Mouse (Mus musculus) brain, adult 2 months (tissue): ENCODE measurements at regions not wholly inside any gene's neighbourhood (a gene's known extent, or its start where the extent isn't known, plus 50 kb on each side); places are given as distances from the start of the nearest gene placed in this dataset.

Experiments used
- DNase-seq: peaks from one replicate; pipeline ENCODE4 v3.0.0; 2011; ENCODE audit warnings: low read depth, low spot score

- DNase-seq = no peak
Measured at GRCm38 (mm10) chr9:100404426-100404825, 82.2 kb downstream of the Il20rb start.

GRCm38 (mm10) chr9:100400366-100400765, 86.2 kb downstream of the Il20rb start:
- peak; percentile 69 for DNase-seq

DNA sequence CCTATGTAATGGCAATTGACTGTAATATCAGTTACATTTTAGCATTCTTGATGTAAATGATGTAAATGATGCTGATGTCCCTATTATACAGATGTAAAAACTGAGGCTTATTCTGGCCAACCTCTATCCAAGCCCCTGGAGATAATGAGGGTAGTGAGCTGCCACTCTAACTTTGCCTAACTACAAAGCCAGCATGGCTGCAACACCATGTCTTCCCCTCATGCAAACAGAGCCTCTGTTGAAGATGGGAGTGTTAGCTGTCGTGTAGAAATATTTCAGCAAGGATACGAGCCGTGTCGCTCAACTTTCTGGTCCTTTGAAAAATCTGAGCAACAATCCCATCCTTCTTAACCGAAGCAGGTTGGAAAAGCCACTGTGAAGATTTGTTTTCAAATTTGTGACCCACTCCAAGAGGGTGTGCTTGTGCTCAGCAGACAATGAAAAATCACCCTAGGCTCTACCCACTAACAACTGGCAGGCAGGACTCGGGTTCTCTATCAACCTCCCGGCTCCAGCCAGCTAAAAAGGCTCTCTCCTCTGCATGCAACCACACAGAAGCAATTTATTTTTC, 90.2 kb downstream of the Il20rb start:
- DNase-seq = no peak

DNA sequence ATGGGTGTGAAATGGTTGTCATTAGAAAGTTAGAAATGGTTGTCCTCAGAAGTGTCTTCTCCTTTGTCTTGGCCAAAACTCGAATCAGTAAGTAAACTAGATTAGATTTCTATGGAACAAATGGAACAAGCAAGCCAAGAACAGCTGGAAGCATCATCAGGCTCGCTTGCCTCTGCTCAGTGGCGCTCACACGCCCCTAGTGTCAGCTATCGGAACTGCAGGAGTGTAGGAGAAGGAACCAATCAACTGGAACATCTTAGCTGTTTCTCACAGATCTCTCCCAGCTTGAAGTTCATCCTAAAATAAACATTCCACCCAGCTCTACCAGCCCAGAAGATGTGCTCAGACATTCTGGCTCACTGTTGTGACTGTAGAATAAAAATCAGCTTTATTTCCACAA, 90.9 kb downstream of the Il20rb start:
- DNase-seq = peak; percentile 68

DNA sequence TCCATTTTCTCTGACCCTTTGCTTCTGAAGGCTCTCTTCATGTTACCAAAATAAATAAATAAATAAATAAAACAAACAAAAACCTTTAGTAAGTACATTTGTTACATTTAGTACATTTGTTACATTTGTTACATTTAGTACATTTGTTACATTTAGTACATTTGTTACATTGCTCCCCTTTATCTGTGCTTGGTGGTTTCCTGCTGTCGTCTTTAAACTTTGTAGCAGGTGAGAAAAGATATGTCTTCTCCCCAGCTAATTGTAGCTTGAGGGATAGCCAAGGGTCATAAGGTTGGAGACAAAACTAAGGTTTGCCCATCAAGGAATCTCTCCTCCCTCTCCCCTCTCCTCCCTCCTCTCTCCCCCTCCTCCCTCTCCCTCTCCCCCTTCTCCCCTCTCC, 92.0 kb downstream of the Il20rb start:
- no peak for DNase-seq

GRCm38 (mm10) chr9:100394166-100394565, 92.4 kb downstream of the Il20rb start:
- DNase-seq = peak; percentile 6

DNA sequence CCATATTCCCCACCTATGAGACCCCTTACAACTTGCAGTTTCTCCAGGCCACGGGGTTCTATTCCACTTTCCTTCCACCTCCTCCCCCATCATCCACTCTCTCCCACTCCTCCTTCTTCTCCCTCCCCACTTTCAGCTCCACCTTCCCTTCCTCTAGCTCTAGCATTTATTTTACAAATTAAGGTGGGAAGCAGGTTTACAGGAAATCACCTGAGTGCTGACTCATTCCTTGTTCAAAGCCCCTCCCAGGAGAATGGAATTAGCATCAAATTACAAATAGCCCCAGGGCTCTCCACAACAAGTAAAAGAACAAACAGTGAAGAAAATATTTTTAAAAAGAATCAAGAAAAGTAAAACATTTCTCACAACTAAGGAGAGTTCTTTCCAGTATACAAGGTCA, 94.3 kb downstream of the Il20rb start:
- DNase-seq = no peak

DNA sequence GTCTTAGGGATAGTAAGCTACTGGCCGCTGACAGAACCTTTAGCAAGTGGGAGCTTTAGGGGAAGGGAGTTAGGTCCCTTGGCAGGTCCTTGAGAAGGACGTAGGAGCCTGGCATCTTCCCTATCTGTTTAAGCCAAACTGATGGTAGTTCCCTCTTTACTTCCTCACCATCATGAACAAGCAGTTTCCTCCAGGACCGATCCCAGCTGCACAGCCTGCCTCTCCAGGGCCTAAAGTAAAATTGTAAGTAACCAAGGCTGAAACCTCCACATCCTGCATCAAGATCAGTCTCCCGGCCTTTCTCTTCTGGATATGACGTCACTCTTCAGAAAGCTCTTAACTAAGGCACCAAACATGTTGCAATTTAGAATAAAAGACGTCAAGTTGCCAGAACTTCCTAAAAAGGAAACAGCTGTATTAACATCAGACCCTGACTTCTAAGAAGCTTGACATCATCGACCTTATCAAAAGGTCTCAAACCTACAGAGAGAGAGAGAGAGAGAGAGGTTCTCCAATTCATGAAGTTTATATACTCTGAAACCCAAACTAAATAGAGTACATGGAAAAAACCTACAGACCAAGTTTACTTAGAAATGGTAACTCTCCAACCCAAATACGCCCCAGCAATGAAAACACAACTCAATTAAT, 94.9 kb downstream of the Il20rb start:
- no peak for DNase-seq

GRCm38 (mm10) chr9:100388393-100388792, 98.2 kb downstream of the Il20rb start:
- DNase-seq = no peak

DNA sequence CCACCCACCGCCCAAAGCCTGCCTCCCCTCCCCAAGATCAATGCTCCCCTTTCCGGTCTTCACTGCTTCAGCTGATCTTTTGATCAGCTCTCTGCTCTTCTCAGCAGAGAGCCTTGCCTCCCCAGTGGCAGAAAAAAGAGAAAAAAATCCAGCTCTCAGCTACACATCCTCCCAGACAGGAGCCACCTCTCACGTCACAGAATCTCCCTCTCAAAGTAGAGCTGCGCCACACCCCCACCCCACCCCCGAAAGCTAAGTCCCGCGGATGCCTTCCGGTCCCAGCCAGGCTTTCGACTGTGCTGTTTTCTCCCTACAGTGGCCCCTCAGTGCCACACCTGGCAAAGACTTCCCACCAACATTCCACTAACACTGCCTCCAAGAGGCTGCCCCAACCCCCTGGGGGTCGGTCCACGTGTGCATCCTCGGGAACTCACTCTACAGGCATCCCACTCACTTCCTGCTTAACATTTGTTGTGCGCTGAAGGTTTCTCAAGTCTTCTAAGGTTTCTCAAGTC, 99.4 kb downstream of the Il20rb start:
- DNase-seq = no peak

DNA sequence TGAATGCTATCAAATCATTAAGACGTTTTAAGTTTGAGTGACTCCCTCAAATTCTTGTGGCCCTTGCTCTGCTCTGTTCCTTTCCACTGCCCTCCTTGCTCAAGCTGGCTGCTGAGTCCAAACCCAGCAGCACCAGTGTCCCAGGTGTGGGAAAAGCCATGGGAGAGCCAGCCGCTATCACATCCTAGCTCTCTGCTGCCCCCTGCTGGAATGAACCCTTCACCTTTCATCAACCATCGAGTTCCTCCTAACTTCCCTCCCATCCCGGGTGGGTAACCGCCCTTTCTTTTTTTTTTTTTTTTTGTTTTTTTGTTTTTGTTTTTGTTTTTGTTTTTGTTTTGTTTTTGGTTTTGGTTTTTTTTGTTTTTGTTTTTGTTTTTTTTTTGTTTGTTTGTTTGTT, 104.1 kb downstream of the Il20rb start:
- peak; percentile 70 for DNase-seq

- DNase-seq = no peak
Measured at GRCm38 (mm10) chr9:100369921-100370320, 116.7 kb downstream of the Il20rb start.

- DNase-seq = no peak
Measured at GRCm38 (mm10) chr9:100366816-100367215, 119.8 kb downstream of the Il20rb start.

DNA sequence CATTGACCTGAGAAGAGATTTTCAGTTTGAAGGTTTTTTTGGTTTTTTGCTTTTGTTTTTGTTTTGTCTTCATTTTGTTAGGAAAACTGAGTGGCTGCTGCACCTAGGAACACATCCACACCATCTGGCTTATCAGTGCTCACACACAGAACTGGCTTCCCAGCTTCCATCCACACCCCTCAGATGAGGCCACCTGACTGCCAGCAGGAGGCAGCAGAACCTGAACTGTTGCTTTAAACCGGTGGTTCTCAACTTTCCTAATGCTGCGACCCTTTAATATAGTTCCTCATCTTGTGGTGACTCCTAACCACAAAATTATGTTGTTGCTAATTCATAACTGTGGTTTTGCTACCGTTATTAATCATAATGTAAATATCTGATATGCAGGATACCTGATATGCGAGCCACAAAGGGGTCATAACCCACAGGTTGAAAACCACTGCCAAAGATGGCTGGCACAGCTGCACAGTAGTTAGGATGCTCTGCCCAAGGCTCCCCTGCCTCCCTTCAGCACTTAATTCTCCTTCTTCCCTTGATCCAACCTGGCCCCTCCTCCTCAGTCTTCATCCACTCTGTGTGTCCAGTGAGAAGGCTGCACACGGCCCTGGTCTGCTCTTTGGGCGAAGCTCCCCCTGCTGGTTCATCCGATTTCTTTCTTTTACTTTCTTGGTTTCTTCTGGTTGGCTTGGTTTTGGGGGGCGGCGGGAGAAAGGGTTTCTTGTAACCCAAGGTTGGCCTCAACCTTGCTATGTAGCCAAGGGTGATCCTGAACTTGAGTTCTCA, 126.5 kb downstream of the Il20rb start:
- DNase-seq = peak; percentile 26

DNA sequence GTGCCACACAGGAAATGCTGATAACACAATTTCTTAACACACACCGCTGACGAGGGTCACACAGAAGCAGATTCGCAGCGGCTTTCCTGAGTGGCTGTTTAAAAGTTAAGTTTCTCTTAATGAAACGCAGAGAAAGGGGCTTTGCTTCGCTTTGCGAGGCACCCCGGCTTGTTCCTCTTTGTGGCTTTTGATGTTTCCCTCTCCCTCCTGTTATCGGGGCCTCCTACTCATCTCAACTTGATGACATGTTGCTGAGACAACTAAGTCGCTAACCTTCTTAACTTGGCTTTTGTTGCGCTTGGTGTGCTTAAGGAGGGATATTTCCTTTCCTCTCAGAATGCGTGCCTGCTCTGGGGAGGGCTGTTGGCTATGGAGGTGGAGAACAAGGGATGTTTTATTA, 129.0 kb downstream of the Il20rb start:
- DNase-seq = no peak

DNA sequence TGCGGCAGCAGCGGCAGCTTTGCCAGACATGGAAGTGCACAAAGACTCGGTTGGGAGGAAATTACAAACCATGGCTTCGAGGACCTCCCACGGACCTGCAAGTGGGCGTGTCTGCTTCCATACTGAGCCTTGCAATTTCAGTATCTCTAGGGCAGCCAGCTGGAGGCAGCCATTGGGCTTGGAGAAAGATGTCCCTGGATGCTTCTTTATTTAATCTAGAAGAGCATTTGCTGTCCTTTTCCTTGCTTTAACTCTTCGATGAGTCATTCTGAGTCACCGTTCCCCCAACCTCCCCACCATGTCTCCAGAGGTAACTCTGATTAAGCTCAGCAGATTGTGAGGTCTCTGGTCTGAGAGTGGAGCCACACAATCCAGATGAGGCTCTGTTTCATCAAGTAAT, 145.8 kb downstream of the Il20rb start:
- peak; percentile 84 for DNase-seq

DNA sequence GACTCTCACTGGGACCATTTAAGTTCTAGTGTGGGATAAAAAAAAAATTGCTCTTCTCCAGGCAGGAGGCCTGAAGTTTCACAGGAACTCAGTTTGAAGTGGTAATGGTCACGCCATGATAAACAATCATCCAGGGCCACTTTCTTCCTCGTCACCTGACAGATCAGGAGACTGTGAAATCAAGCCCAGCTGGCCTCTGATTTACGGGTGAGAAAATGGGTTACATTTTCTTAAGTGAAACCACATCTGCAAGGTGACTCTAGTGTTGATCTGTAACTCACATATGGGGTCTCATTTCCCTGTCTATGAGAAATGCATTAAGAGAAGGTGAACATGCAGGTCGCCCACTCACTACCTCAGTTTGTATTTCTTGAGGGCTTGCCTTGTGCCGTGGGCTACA, 178.8 kb downstream of the Il20rb start:
- DNase-seq = no peak

GRCm38 (mm10) chr9:100307364-100307763, 179.2 kb downstream of the Il20rb start:
- peak; percentile 60 for DNase-seq

DNA sequence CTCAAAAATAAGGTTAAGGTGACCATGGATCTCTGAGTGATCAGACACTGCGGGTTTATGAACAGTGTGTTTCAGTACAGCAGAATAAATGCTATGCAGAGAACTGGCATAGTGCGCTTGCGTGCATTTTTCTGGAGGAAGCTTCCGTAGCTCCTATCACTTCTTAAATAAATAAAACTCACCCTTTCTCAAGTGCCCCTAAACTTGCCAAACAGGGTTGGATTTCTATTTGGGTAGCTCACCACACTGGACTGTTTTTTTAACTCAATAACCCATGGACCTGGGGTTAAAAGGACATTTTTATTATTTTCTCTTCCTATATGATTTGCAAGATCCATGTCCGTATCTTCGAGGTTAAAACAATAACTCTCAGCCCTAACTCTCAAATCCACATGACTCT, 182.8 kb downstream of the Il20rb start:
- DNase-seq = no peak

GRCm38 (mm10) chr9:100301613-100302012, 185.0 kb downstream of the Il20rb start:
- peak; percentile 16 for DNase-seq

DNA sequence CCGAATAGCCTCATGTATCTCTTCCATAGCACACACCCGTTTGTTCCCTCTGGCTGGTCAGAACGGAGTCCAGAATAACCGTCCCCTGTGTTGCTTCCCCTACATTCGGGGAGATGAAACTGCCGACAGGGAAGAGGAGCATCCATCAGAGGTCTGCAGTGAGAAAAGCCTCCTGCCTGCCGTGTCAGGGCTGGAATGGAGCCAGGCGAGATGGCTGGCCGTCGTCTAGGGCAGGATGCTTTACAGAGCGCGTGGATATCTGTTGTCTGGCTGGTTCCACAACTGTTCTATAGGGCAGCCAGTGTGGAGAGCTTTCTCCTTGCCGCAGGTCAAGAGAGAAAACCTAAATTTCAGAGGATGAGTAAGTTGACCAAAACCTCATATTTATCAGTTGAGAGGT, 209.2 kb downstream of the Il20rb start:
- no peak for DNase-seq

GRCm38 (mm10) chr9:100266528-100267387, 219.8 kb downstream of the Il20rb start:
- DNase-seq = no peak
